Mouse (Mus musculus) cerebellum, postnatal 36 days (tissue): Measurements from ENCODE around the gene Oxa1l.

Experiments used
- DNase-seq, 2 experiments: peaks; one replicate each; pipeline ENCODE4 v3.0.0; 2021 to 2022; ENCODE audit warnings: mixed read lengths in 2 of 2

Gene Oxa1l

DNA sequence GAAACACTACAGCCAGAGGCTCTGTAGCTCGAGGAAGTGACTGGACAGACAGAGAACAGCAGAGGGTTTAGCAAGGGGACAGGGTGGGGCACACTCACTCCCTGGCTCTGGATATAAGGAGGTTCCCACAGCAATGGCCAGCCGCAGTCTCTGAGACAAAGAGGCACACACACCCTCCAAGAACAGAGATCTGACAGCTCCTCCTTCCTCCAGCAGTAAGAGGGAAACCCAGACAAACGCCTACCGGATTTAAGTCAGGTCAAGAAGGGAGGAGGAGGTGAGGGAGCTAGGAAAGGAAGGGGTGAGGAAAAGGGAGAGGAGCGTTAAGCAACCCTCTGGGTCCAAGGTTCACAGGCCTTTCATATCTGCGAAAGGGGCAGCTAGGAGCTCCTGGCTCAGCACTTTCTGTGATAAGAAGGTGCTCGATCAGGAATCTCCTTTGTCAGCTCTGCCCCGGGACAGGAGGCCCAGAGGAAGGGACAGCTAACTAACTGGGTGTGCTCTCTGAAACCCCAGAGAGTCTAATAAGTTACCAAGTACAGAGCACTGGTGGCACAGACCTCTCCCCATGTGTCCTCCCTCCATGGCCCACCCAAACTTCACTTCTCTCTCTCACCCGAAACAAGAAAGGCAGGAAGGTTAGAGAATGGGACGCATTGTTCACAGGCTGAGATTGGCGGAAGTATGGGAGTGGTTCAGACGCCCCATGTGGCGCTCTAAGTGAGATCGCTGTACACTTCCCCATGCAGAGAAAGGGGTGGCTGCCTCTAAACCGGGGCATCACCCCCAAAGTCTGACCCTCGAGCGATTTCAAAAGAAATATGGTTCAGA is 49.6 kb downstream of the Oxa1l start:
- no peak for DNase-seq

DNA sequence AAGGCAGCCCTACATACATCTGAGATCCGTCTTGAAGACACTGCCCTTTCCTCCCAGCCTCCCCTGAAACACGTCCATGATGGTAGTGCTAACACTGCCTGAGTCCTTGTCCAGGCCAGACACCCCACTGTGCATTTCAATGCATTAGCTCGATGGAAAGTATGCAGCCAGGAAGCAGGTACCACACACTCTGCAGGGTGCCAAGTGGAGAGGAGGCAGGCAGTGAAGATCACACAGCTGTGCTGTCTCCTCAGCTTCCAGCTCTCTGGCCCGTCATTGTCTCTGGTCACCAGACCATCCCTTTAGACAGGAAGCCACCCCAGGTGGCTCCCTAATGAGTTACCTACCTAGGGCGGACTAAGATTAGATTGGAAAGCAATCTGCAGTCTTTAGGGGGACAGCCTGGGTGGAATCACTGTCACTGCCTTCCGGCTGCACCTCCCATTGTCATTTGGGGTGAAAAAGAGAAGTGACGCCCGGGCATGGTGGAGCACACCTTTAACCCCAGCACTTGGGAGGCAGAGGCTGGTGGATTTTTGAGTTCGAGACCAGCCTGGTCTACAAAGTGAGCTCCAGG is 51.5 kb downstream of the Oxa1l start:
- DNase-seq = no peak

DNA sequence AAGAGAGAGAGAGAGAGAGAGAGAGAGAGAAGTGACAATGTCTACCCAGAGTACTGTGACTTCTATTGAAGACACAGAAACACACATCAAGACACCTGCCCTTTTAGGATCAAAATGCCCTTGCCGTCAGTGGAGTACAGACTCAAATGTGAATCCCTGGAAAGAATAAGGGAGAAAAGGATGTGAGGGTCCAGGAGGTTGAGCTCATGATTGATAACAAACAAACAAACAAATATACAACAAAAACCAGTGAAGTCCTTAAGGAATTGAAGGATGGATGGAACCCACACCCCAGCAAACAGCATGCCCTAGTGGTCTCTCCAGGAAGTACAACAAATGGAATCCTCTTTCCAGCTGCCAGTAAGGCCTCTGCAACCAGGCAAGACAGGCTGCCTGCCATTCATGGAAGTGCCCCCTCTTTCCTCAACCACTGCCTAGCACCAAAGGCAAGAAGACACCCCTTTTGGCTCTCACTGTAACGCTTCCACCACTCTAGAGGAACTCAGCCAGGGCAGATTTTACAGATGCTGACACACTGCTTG is 52.1 kb downstream of the Oxa1l start:
- DNase-seq = peak; percentile 18 to 45

DNA sequence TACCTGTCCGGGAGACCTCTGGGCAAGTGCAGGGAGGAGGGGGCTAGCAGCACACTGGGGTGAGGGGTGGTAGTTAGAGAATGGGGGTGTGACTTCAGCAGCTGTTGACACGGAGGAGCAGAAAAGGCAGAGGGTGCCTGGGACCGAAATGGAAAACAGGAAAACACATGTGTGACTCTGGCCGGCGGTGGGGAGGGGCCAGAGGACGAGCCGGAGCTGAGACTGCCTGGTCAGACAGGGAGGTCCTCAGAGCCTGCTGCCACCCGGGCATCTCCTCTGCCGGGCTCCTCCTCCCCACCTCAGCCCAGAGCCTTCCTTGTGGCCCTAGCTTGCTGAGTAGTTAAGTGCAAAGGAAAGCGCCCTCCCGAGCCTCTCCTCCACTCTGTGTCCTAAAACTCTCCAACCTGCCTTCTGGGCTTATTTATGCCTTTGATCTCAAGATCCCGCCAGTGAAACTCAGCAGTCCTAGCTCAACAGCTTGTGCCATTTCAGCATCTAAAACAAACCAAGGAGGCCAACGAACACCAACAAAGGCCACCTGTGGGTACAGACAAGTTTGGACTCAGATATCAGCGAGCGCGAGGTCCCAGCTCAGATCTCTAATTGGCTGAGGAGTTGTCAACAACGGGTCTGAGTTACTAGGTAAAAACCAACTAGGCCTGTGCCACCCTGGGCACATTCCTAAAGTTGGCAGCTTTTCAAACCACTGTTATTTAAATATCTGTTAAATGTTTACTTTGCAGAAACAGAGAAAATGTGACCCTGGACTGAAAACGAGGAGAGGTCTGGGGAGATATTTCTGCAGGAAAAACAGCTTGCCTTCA is 53.5 kb downstream of the Oxa1l start:
- no peak for DNase-seq

DNA sequence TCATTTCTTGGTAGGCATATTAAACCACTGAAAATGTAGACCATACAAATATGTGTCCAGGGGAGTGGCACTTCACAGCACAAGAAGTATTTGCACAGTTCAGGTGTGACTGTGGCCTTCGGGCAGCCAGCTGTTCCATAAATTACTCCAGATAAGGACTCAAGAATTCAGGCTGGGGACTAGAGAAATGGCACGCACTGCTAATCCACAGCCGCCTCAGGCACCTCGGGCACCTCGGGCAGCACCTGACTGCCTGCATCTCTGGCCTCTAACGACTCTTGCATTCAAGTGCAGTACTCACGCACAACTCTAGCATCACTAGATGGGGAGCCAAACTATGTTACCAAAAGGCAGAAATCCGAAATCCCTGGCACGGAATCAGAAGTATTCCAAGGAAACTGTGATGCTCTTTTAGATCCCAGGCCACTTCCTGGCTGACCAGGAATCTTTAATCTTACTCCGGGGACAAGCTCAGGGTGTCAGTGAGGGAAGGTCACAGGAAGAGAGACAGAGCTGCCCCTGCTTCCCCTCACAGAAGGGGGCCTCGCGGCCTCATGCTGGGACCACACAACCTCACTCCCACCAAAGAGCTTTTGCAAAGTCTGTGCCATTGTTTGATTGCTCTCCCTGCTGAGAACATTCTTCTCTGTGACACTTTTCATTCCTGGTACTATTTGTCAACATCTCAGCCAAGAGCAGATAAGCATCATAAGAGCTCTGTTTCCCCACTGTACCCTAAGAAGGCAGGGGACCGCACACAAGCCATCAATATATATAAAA is 54.8 kb downstream of the Oxa1l start:
- no peak for DNase-seq

DNA sequence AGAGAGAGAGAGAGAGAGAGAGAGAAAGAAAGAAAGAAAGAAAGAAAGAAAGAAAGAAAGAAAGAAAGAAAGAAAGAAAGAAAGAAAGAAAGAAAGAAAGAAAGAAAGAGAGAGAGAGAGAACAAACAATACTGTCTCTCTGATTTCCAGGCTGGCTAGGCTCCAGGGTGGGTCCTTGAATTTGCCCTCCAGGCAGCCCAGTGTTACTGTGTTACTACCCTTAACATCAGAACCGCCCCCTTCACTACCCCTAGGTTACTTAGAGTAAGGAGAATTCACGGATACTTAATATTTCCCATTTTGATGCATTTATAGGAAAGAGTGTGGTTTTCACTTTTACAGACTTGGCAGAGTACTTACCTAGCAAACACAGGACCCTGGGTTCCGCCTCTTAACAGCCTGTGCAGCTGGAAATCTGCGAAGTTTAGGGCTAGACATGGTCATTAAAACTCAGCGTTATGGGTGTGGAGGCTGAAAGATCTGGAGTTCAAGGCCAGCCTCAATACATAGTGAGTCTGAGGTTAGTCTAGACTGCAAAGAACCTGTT is 55.7 kb downstream of the Oxa1l start:
- no peak for DNase-seq

DNA sequence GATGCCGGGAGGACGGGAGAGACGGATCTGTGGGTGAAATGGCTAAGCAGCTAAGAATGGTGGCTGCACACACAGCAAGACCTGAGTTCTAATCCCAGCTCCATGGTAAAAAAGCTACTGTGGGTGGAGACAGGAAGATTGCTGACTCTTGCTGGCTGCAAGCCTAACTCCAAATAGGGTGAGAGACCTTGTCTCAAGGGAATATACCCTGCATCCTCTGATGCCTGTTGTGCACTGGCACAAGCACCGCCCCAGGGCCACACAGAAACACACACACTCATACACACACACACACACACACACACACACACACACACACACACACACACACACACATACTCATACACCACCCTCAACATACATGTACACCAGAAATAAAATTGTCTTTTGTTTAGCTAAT is 56.2 kb downstream of the Oxa1l start:
- DNase-seq = no peak

DNA sequence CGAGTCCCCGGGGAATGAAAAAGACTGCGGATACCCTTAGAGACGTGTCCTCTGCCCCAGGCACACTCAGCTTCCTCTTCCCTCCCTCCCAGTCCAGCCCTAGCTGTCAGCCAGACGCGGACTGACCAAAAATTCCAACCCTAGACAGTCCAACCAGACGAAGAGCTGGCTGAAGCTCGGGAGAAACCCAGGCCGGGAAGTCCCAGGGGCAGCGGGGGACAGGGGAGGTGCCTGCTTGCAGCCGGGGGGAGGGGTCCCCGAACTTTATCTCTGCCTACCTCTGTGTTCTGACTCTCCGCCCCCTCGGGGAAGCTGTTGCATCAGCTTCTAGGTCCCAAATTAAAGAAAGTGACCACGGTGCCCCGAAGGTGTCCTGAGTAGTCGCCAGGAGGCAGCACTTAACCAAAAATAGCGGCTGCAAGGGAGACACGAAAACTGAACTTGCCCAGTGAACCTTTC is 57.0 kb downstream of the Oxa1l start, which contains the start of gene Slc7a7:
Slc7a7 (minus strand) TSS at position 158 of the 459 bp plus-strand sequence.
- DNase-seq = no peak
